Mouse (Mus musculus) kidney, embryonic 14.5 days (tissue): ENCODE measurements around the gene Akap2. TPM values are rescaled to one million over a fixed set of nuclear protein-coding genes. Genes with fewer than 3 reads are reported as not detected.

Source experiments
- ATAC-seq: fragments of 200-750 bp; cut with Nextera tagmentation; 2 replicates; pipeline ENCODE4 v1.8.0; 2017; ENCODE audit warnings: moderate number of reproducible peaks, mild to moderate bottlenecking, moderate TSS enrichment, moderate library complexity; ENCODE audit not compliant: low FRiP score, low TSS enrichment
- H3K27ac ChIP-seq: fragments of 300-500 bp; sonication (generic); 2 replicates; pipeline ENCODE4 v1.5.1; 2014; ENCODE audit warnings: low read depth, mild to moderate bottlenecking, low read length, moderate library complexity, mixed read lengths
- H3K27me3 ChIP-seq: fragments of 300-500 bp; sonication (generic); 2 replicates; pipeline ENCODE4 v1.6.1; 2014; ENCODE audit warnings: mild to moderate bottlenecking, low read length; ENCODE audit not compliant: control insufficient read depth, insufficient read depth
- H3K36me3 ChIP-seq: fragments of 300-500 bp; sonication (generic); 2 replicates; pipeline ENCODE4 v1.6.1; 2014; ENCODE audit warnings: low read length, mixed read lengths; ENCODE audit not compliant: control insufficient read depth, insufficient read depth
- H3K4me1 ChIP-seq: fragments of 300-500 bp; sonication (generic); 2 replicates; pipeline ENCODE4 v1.6.1; 2014; ENCODE audit warnings: low read length, mixed read lengths; ENCODE audit not compliant: control insufficient read depth, insufficient read depth
- H3K4me2 ChIP-seq: fragments of 300-500 bp; sonication (generic); replicated peaks from 2 replicates; pipeline ENCODE4 v1.6.1; 2014; ENCODE audit warnings: low read depth, mild to moderate bottlenecking, low read length
- H3K4me3 ChIP-seq: fragments of 300-500 bp; sonication (generic); 2 replicates; pipeline ENCODE4 v1.5.1; 2014; ENCODE audit warnings: mild to moderate bottlenecking, low read length
- H3K9ac ChIP-seq: fragments of 300-500 bp; sonication (generic); 2 replicates; pipeline ENCODE4 v1.6.1; 2014; ENCODE audit warnings: low read depth, mild to moderate bottlenecking, low read length, moderate library complexity
- H3K9me3 ChIP-seq: fragments of 300-500 bp; sonication (generic); 2 replicates; pipeline ENCODE4 v1.6.1; 2016; ENCODE audit warnings: low read length; ENCODE audit not compliant: control insufficient read depth
- WGBS: fragments of 180-500 bp; shearing (Covaris S2); extraction: QIAGEN DNeasy Blood & Tissue Kit; methylation state at CpG from one replicate; pipeline ENCODE4 v1.1.7; 2014; 5-methylcytosine and 5-hydroxymethylcytosine counted together
- polyA plus RNA-seq: library from polyadenylated mRNA; unstranded; fragments of >200 nt; fragmentation: Nextera tagmentation; extraction: Ambion mirVana; gene quantifications from 2 replicates; pipeline ENCODE4 v1.2.1, GENCODE M21; 2014

Gene Akap2
- 17.1 and 24.0 TPM in 2 replicates for polyA plus RNA-seq

DNA sequence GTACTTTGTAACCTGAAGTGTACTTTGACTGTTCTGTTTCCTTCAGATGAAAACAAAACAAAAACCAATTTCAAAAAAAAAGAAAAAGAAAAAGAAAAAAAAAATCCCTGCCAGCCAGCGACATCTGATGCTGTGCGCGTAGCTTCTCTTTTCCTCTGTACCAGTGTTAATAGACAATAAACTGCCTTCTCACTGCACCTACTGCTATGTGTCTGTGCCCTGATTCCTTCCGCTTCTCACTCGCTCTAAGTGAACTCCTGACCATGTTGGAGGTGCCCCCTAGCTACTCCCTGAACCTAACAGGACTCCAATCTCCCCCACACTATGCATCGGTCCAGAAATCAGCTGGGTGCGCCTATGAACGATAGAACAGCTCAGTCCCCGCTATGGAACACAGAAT, at the start of gene Akap2:
TSS of gene Akap2 (plus strand) at position 304 of the 400 bp plus-strand sequence.
- no peak for ATAC-seq
- Histone ChIP-seq H3K9ac (no peak within 1 kb of the TSS), H3K27ac (no peak within 1 kb of the TSS), H3K27me3 (no peaks in the 10 kb centered on the region), H3K4me2 (no peak within 1 kb of the TSS), H3K4me3 (no peak within 1 kb of the TSS), H3K4me1 (no peaks in the 10 kb centered on the region), H3K9me3 (no peaks in the 10 kb centered on the region), H3K36me3 (no peaks in the 10 kb centered on the region)
- 81% methylated on average over 9 of the region's 9 CpGs for WGBS

- WGBS: 57% methylated on average over 7 of the region's 7 CpGs
These were observed 46.5 kb upstream of the Akap2 start for GRCm38 (mm10) chr4:57670813-57671469.

GRCm38 (mm10) chr4:57672541-57672940, 44.9 kb upstream of the Akap2 start:
- ATAC-seq: no peak
- no peak overlapping the region for H3K27ac ChIP-seq
- H3K4me3 ChIP-seq: no peak overlapping the region
- 82% methylated on average over 4 of the region's 4 CpGs for WGBS
- H3K9ac ChIP-seq: no peak overlapping the region
- no peak overlapping the region for H3K4me2 ChIP-seq
- no peaks in the 10 kb centered on the region for H3K27me3 ChIP-seq
- no peaks in the 10 kb centered on the region for H3K9me3 ChIP-seq
- peaks cover 15% of the 10 kb centered on the region for H3K4me1 ChIP-seq
- no peaks in the 10 kb centered on the region for H3K36me3 ChIP-seq

More at GRCm38 (mm10) chr4:57670813-57671469, 46.5 kb upstream of the Akap2 start:
- Histone ChIP-seq H3K9ac (no peak overlapping the region), H3K9me3 (no peaks in the 10 kb centered on the region), H3K4me1 (peaks cover 15% of the 10 kb centered on the region), H3K36me3 (no peaks in the 10 kb centered on the region), H3K4me3 (no peak overlapping the region), H3K27me3 (no peaks in the 10 kb centered on the region), H3K4me2 (no peak overlapping the region), H3K27ac (no peak overlapping the region)
- no peak for ATAC-seq

- no peaks in the 10 kb centered on the region for H3K36me3 ChIP-seq
- H3K4me3 ChIP-seq: peak overlapping the region; percentile 14; the same call in 1 of the 2 replicates
- H3K9me3 ChIP-seq: no peaks in the 10 kb centered on the region
- peak overlapping the region; percentile 37; the same call in 1 of the 2 replicates for H3K27ac ChIP-seq
- ATAC-seq: peak; percentile 68; the same call in 1 of the 2 replicates
- peaks cover 15% of the 10 kb centered on the region for H3K4me1 ChIP-seq
- peak overlapping the region; percentile 40; the same call in 1 of the 2 replicates for H3K9ac ChIP-seq
- H3K27me3 ChIP-seq: no peaks in the 10 kb centered on the region
- 12% methylated on average over 12 of the region's 12 CpGs for WGBS
- peak overlapping the region; percentile 38 for H3K4me2 ChIP-seq
These were observed 44.2 kb upstream of the Akap2 start for GRCm38 (mm10) chr4:57672996-57673906.

DNA sequence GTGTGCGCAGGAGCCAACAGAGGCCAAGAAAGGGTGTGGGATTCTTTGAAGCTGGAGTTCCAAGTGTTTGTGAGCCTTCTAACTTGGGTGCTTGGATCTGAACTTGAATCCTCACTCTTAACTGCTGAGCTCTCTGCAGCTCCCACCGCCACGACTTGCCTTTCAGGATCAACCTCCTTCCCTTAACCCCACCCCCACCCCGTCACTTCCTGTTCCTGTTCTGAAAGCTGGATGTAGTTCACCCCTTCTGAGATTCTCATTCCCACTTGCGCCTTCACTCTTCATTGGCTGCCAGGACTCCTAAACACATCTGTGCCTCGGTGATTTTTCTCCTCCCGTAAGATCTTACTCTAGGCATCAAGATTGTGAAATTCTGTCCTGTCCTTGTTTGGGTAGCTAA, 43.1 kb upstream of the Akap2 start:
- H3K9me3 ChIP-seq: no peaks in the 10 kb centered on the region
- H3K27me3 ChIP-seq: no peaks in the 10 kb centered on the region
- H3K4me3 ChIP-seq: no peak overlapping the region
- 70% methylated on average over 7 of the region's 7 CpGs for WGBS
- peak overlapping the region; percentile 74 for H3K27ac ChIP-seq
- H3K4me2 ChIP-seq: no peak overlapping the region
- ATAC-seq: no peak
- H3K4me1 ChIP-seq: peaks cover 15% of the 10 kb centered on the region
- H3K9ac ChIP-seq: no peak overlapping the region
- H3K36me3 ChIP-seq: no peaks in the 10 kb centered on the region

GRCm38 (mm10) chr4:57675387-57675786, 42.1 kb upstream of the Akap2 start:
- Histone ChIP-seq H3K27me3 (no peaks in the 10 kb centered on the region), H3K4me2 (peak overlapping the region; percentile 44), H3K9me3 (no peaks in the 10 kb centered on the region), H3K9ac (no peak overlapping the region; the same call in 1 of the 2 replicates), H3K27ac (peak overlapping the region; percentile 74; the same call in 1 of the 2 replicates), H3K4me1 (peaks cover 15% of the 10 kb centered on the region), H3K4me3 (peak overlapping the region; percentile 19; the same call in 1 of the 2 replicates), H3K36me3 (no peaks in the 10 kb centered on the region)
- 2% methylated on average over 13 of the region's 13 CpGs for WGBS
- peak; percentile 83 for ATAC-seq

GRCm38 (mm10) chr4:57677916-57678315, 39.5 kb upstream of the Akap2 start:
- Histone ChIP-seq H3K27me3 (no peaks in the 10 kb centered on the region), H3K4me3 (no peak overlapping the region), H3K9me3 (no peaks in the 10 kb centered on the region), H3K27ac (no peak overlapping the region), H3K4me2 (no peak overlapping the region), H3K36me3 (no peaks in the 10 kb centered on the region), H3K9ac (no peak overlapping the region), H3K4me1 (peaks cover 25% of the 10 kb centered on the region)
- no peak for ATAC-seq
- WGBS: 79% methylated on average over 12 of the region's 12 CpGs

DNA sequence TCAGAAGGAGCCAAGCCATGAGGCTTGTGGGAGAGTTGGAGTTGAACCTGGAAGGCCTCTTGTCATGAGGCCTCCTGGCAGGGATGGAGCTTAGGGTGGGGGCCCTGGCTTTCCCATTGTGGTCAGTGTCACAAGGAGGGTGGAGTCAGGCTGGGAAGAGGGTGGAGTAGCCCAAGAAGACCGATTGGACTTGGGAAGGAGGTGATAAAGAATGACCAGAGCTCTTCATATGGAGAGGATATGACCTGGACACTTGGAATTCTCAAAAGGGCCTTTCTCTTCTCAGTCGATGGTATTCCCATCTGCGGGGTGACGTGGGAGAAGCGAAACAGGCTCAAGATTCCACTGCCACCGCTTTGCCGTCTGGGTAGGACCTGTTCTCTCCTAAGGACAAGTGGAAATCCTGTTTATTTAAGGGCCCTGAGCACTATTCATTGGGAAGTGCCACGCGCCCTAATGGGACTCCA, 38.4 kb upstream of the Akap2 start:
- Histone ChIP-seq H3K9me3 (no peaks in the 10 kb centered on the region), H3K36me3 (no peaks in the 10 kb centered on the region), H3K9ac (no peak overlapping the region), H3K4me3 (no peak overlapping the region), H3K4me2 (no peak overlapping the region), H3K4me1 (peaks cover 21% of the 10 kb centered on the region), H3K27ac (no peak overlapping the region), H3K27me3 (no peaks in the 10 kb centered on the region)
- no peak for ATAC-seq
- 85% methylated on average over 9 of the region's 9 CpGs for WGBS
